Mouse (Mus musculus) kidney, adult 8-10 months (tissue): ENCODE results near the gene Rufy1.

ENCODE experiments used
- DNase-seq, 2 experiments: peaks; one replicate each; pipeline ENCODE4 v3.0.0; 2022

Rufy1 gene

DNA sequence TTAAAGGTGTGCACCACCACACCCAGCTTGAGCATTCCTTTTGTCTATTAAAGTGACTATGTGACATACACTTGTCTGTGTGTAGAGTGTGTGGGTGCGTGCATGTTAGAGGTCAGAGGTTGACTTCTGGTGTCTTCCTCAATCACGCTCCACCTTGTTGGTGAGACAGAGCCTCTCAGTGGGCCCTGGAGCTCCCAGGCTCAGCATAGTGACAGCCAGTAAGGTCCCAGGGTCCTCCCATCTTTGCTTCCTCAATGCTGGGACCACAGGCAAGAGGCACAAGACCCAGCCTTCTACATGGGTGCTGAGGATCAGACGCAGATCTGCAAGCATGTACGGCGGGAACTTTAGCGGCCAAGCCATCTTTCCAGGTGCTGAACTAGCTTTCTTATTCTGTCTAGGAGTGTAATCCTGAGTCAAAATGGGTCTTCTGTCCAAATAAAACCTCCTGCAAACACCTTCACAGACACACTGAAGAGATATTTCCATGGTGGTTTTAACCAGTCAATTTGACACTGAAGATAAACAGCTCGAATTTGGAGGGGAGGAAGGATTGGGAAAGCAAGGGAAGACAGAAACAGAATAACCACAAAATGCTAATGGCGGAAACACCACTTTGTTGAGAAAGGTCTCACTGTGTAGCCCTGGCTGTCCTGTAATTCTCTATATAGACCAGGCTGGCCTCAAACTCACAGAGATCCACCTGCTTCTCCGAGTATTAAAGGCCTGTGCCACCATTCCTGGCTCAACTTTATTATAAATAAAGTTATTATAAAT is 84.5 kb downstream of the Rufy1 start:
- DNase-seq, result no peak

DNA sequence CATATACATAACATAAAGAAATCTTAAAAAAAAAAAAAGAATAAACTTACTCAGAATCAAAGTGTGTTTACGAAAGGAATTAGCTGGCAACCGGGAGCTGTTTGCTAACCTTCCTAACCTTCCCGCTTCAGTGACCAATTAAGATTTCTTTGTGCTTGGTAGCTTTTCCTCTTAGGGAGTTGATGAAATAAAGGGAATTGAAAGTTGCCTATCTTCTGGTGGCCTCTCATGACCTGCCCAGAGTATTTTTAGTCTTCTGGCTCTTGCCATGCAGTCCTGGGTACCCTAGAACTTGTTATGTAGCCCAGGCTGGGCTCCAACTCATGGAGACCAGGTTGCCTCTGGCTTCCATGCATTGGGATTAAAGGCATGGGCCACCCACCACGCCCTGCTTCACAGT is 85.4 kb downstream of the Rufy1 start:
- no peak for DNase-seq
